Mouse (Mus musculus): ENCODE measurements around the gene Mrps23. TPM values are rescaled to one million over a fixed set of nuclear protein-coding genes. Genes with fewer than 3 reads are reported as not detected.

Mrps23 gene
- polyA plus RNA-seq (2015; fragmentation: Nextera tagmentation; extraction: Ambion mirVana): 60.6 and 62.4 TPM in 2 replicates

DNA sequence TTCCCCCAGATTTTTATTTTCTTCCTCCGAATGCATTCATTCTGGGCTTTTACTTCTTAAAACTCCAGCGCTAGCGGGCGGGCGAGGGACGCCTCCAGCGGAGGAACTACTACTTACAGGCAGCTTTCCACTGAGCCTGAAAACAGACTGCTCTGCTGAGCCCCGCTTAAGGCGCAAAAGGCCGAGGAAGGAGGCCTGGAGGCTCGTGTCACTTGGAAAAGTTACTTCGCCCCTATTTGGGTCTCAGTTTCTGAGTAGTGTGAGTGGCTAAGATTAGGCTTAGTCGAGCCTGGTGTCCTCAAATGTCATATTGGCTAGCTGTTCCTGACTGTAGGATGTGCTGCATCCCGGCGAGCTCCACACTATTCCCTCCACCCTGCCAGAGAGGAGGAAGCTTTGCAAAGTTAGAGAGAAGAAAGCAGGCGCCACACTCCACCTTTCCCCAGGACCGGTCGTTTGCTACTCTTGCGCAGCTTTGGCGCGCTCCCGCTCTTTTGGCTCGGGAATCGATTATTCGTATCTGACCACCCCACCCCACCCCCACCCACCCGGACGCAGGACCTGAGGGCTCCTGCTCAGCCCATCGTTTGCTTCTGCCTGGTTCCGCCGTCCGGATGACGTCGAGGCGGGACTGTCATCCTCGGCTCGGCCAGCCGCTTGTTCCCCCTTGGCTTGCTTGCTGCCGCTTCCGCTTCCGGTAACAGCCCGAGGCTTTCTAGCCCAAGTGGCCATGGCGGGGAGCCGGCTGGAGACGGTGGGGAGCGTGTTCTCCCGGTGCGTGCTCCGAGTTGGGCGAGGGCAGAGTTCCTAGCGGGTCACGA is at the start of gene Mrps23:
TSS of gene Mrps23 (plus strand) at position 677 of the 821 bp plus-strand sequence.
- Histone ChIP-seq H3K36me3 (replicated peaks) (0 out of 2 replicates have a peak, but pooled peaks cover 6% of the 10 kb centered on the region), H3K9me3 (no peaks in the 10 kb centered on the region), H3K4me3 (peak within 1 kb of the TSS; percentile 70), H3K4me1 (peaks cover 26% of the 10 kb centered on the region), H3K27ac (peak within 1 kb of the TSS; percentile 73), H3K4me2 (peak within 1 kb of the TSS; percentile 90), H3K27me3 (replicated peaks) (no peaks in the 10 kb centered on the region), H3K9ac (peak within 1 kb of the TSS; percentile 83)
- peak; percentile 95 for ATAC-seq (replicated peaks)
- under 1% methylated on average over 51 of the region's 51 CpGs for WGBS

GRCm38 (mm10) chr11:88154500-88154899 is 49.7 kb upstream of the Mrps23 start:
- 68% methylated on average over 8 of the region's 8 CpGs for WGBS
- no peak overlapping the region for H3K4me2 ChIP-seq
- H3K27me3 ChIP-seq (replicated peaks): no peaks in the 10 kb centered on the region
- no peaks in the 10 kb centered on the region for H3K36me3 ChIP-seq (replicated peaks)
- no peak overlapping the region for H3K9ac ChIP-seq
- H3K9me3 ChIP-seq: no peaks in the 10 kb centered on the region
- peaks cover 37% of the 10 kb centered on the region for H3K4me1 ChIP-seq
- ATAC-seq (replicated peaks): no peak
- H3K27ac ChIP-seq: no peak overlapping the region
- no peak overlapping the region for H3K4me3 ChIP-seq

- H3K36me3 ChIP-seq (replicated peaks): no peaks in the 10 kb centered on the region
- peaks cover 47% of the 10 kb centered on the region for H3K4me1 ChIP-seq
- H3K4me2 ChIP-seq: no peak overlapping the region
- no peak overlapping the region for H3K4me3 ChIP-seq
- WGBS: 61% methylated on average over 3 of the region's 3 CpGs
- H3K9ac ChIP-seq: peak overlapping the region; percentile 13; the same call in 1 of the 2 replicates
- no peaks in the 10 kb centered on the region for H3K27me3 ChIP-seq (replicated peaks)
- no peak overlapping the region for H3K27ac ChIP-seq
- no peak for ATAC-seq (replicated peaks)
- no peaks in the 10 kb centered on the region for H3K9me3 ChIP-seq
Observed at GRCm38 (mm10) chr11:88155451-88155850, 48.7 kb upstream of the Mrps23 start.

GRCm38 (mm10) chr11:88155998-88156397 is 48.2 kb upstream of the Mrps23 start:
- H3K9ac ChIP-seq: peak overlapping the region; percentile 13; the same call in 1 of the 2 replicates

DNA sequence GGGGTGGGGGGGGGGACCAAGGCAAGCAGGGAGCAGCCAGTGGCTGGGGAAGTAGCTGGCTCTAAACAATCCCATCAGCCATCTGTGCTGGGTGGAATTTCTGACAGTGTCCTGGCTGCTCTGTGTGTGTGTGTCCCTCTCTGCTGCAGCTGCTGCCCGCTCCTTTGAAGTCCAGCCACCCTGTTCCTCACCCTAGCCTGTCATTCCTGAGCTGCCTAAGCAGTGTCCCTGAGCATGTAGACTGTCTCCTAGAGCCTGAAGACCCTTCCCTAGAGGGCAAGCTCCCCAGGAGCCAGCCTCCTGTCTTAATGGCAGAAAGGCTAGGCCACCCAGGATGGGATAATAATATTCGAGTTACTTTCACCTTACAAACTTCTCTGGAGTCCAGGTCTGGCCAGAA is 47.8 kb upstream of the Mrps23 start:
- Histone ChIP-seq H3K27me3 (replicated peaks) (no peaks in the 10 kb centered on the region), H3K27ac (no peak overlapping the region), H3K4me2 (no peak overlapping the region), H3K36me3 (replicated peaks) (no peaks in the 10 kb centered on the region), H3K9me3 (no peaks in the 10 kb centered on the region), H3K4me3 (no peak overlapping the region), H3K9ac (no peak overlapping the region), H3K4me1 (peaks cover 50% of the 10 kb centered on the region)
- 52% methylated on average over 2 of the region's 2 CpGs for WGBS
- ATAC-seq (replicated peaks): no peak

More at GRCm38 (mm10) chr11:88155998-88156397, 48.2 kb upstream of the Mrps23 start:
- 61% methylated on average over 8 of the region's 8 CpGs for WGBS
- H3K4me1 ChIP-seq: peaks cover 52% of the 10 kb centered on the region
- ATAC-seq (replicated peaks): no peak
- no peak overlapping the region for H3K4me2 ChIP-seq
- no peaks in the 10 kb centered on the region for H3K9me3 ChIP-seq
- 0 out of 2 replicates have a peak overlapping the region, but pooled peaks have one; percentile 3 for H3K27ac ChIP-seq
- no peaks in the 10 kb centered on the region for H3K27me3 ChIP-seq (replicated peaks)
- H3K36me3 ChIP-seq (replicated peaks): no peaks in the 10 kb centered on the region
- no peak overlapping the region for H3K4me3 ChIP-seq

- Histone ChIP-seq H3K36me3 (replicated peaks) (no peaks in the 10 kb centered on the region), H3K4me2 (no peak overlapping the region), H3K4me3 (no peak overlapping the region), H3K9ac (no peak overlapping the region), H3K9me3 (no peaks in the 10 kb centered on the region), H3K27ac (peak overlapping the region; percentile 28; the same call in 1 of the 2 replicates), H3K4me1 (peaks cover 48% of the 10 kb centered on the region), H3K27me3 (replicated peaks) (no peaks in the 10 kb centered on the region)
- no peak for ATAC-seq (replicated peaks)
- 73% methylated on average over 5 of the region's 5 CpGs for WGBS
Observed at GRCm38 (mm10) chr11:88158842-88159246, 45.3 kb upstream of the Mrps23 start.

GRCm38 (mm10) chr11:88159389-88159788 is 44.8 kb upstream of the Mrps23 start:
- no peak overlapping the region for H3K4me2 ChIP-seq
- no peak overlapping the region for H3K27ac ChIP-seq
- 75% methylated on average over 11 of the region's 11 CpGs for WGBS
- no peaks in the 10 kb centered on the region for H3K9me3 ChIP-seq
- no peaks in the 10 kb centered on the region for H3K36me3 ChIP-seq (replicated peaks)
- no peak overlapping the region for H3K4me3 ChIP-seq
- no peaks in the 10 kb centered on the region for H3K27me3 ChIP-seq (replicated peaks)
- no peak overlapping the region for H3K9ac ChIP-seq
- peaks cover 44% of the 10 kb centered on the region for H3K4me1 ChIP-seq
- no peak for ATAC-seq (replicated peaks)

- H3K4me2 ChIP-seq: peak overlapping the region; percentile 65
- peak overlapping the region; percentile 90 for H3K27ac ChIP-seq
- no peak overlapping the region for H3K9ac ChIP-seq
Observed at GRCm38 (mm10) chr11:88160316-88160715, 43.9 kb upstream of the Mrps23 start.

DNA sequence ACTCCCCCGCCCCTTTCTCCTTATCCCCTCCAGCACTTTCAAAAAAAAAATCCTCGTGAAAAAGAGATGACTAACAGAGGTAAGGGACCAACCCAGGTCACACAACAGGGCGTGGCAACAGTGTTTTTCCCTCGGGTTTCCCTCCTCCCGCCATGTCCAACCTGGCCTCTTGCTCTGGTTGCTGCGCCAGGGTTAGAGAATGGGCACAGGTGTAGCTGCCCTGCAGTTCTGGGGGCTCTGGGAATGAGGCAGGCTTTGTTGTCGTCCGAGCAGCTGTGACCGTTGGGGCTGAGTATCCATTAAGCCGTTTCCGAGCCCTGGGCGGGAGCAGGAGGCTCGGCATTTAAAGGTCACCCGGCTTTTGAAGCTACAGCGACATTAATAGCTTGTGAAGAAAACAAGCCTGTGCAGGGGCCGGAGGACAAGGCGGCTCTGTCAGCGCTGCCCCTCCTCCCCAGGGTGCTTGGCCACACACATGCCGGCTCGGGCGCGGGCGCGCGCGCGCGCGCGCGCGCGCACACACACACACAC is 43.1 kb upstream of the Mrps23 start:
- peak overlapping the region; percentile 39 for H3K4me3 ChIP-seq
- H3K9ac ChIP-seq: no peak overlapping the region; the same call in none of the 2 replicates
- peak overlapping the region; percentile 65 for H3K4me2 ChIP-seq
- under 1% methylated on average over 17 of the region's 33 CpGs for WGBS
- ATAC-seq (replicated peaks): peak; percentile 79
- no peaks in the 10 kb centered on the region for H3K9me3 ChIP-seq
- H3K27me3 ChIP-seq (replicated peaks): no peaks in the 10 kb centered on the region
- no peaks in the 10 kb centered on the region for H3K36me3 ChIP-seq (replicated peaks)
- H3K4me1 ChIP-seq: peaks cover 39% of the 10 kb centered on the region
- peak overlapping the region; percentile 90 for H3K27ac ChIP-seq

More at GRCm38 (mm10) chr11:88160316-88160715, 43.9 kb upstream of the Mrps23 start:
- Histone ChIP-seq H3K4me1 (peaks cover 47% of the 10 kb centered on the region), H3K27me3 (replicated peaks) (no peaks in the 10 kb centered on the region), H3K36me3 (replicated peaks) (no peaks in the 10 kb centered on the region), H3K4me3 (no peak overlapping the region), H3K9me3 (no peaks in the 10 kb centered on the region)
- 45% methylated on average over 5 of the region's 5 CpGs for WGBS
- ATAC-seq (replicated peaks): no peak

- Histone ChIP-seq H3K36me3 (replicated peaks) (no peaks in the 10 kb centered on the region), H3K27ac (peak overlapping the region; percentile 90), H3K9ac (peak overlapping the region; percentile 42), H3K4me2 (peak overlapping the region; percentile 65), H3K4me1 (peaks cover 33% of the 10 kb centered on the region), H3K9me3 (no peaks in the 10 kb centered on the region), H3K4me3 (peak overlapping the region; percentile 39), H3K27me3 (replicated peaks) (no peaks in the 10 kb centered on the region)
- WGBS: 1% methylated on average over 13 of the region's 15 CpGs
- peak; percentile 73 for ATAC-seq (replicated peaks)
Observed at GRCm38 (mm10) chr11:88161651-88162362, 42.4 kb upstream of the Mrps23 start.

GRCm38 (mm10) chr11:88162740-88163139 is 41.4 kb upstream of the Mrps23 start:
- Histone ChIP-seq H3K27ac (no peak overlapping the region), H3K9ac (no peak overlapping the region), H3K4me1 (peaks cover 33% of the 10 kb centered on the region), H3K36me3 (replicated peaks) (no peaks in the 10 kb centered on the region), H3K9me3 (no peaks in the 10 kb centered on the region), H3K4me3 (no peak overlapping the region), H3K4me2 (no peak overlapping the region), H3K27me3 (replicated peaks) (no peaks in the 10 kb centered on the region)
- no peak for ATAC-seq (replicated peaks)
- WGBS: 52% methylated on average over 4 of the region's 4 CpGs

DNA sequence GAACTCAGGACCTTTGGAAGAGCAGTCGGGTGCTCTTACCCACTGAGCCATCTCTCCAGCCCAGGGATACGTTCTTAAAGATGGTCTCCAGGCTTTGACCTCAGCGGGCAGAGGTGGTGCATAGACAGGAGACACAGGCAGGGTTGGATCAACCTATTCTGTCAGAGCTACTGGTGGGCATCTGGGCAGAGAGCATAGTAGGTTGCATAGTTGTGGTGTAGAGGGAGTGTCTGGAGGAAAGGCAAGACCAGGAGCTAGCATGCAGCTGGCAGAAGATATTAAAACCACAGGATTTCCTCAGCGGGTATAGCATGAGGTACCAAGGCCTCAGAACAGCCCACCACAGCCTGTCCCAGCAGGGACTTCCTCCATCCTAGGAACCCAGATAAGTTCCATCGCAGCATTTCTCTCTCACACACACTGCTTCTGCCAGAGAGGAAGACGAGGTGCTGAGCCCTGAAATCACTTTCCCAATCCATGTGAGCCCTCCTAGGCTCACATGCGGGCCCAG is 39.9 kb upstream of the Mrps23 start:
- no peaks in the 10 kb centered on the region for H3K9me3 ChIP-seq
- no peak overlapping the region for H3K27ac ChIP-seq
- no peak overlapping the region for H3K9ac ChIP-seq
- no peak for ATAC-seq (replicated peaks)
- H3K4me3 ChIP-seq: no peak overlapping the region
- H3K36me3 ChIP-seq (replicated peaks): no peaks in the 10 kb centered on the region
- H3K27me3 ChIP-seq (replicated peaks): no peaks in the 10 kb centered on the region
- H3K4me2 ChIP-seq: no peak overlapping the region
- WGBS: 89% methylated on average over 7 of the region's 7 CpGs
- peaks cover 29% of the 10 kb centered on the region for H3K4me1 ChIP-seq
